Mouse (Mus musculus) hindlimb bud, embryonic 11.5 days (tissue): ENCODE data around the gene Pnkp.
"Not testable (repeated sequence)": the region's sequence is repeated elsewhere in the genome, so short reads cannot be mapped to it uniquely, and the experiment has no call there.

Experiments used
- DNase-seq: peaks from one replicate; pipeline ENCODE4 v3.0.0-alpha.2; 2012; ENCODE audit warnings: low read depth, low spot score; ENCODE audit errors: extremely low spot score

The Pnkp gene

DNA sequence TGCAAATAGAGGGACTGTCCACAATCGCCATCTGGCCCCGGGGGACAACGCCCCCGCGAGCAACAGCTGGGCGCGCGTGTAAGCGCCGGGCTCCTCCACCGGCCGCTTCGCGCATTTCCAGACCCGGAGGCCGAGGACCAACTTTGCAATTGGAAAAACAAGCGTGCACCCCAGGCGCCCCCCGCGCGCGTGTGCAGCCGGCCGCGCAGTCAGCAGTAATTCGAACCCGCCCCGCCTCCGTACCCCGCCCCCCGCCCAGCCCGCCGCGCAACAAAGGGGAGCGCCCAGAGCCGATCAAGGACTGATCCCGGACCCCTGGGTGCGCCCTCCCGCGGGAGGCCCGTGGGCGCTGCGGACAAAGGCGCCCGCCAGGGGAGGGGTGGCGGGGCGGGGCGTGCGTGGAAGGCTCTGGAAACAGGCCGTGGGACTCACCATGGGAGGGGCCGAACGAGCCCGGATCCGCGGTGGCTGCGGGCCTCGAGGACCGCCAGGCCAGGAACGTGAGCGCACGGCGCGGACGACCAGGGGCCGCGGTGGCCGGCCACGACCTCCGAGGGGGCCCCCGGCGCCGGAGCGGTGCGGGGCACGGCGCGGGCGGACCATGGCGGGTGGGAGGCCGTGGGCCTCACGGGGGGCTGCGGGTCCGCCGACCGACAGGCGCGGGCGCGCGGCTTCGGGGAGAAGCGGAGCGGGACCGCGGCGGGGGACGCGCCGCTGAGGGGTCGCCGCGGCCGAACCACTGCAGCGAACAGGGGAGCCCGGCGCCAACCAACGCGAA, 12.2 kb downstream of the Pnkp start:
- no peak for DNase-seq

GRCm38 (mm10) chr7:44869697-44870528, 13.0 kb downstream of the Pnkp start, which contains the start of gene Ptov1:
Gene Ptov1 (minus strand): TSS chr7:44869788.
- peak; percentile 93 for DNase-seq

- DNase-seq: no peak
These were observed 13.7 kb downstream of the Pnkp start for GRCm38 (mm10) chr7:44870614-44871013.

DNA sequence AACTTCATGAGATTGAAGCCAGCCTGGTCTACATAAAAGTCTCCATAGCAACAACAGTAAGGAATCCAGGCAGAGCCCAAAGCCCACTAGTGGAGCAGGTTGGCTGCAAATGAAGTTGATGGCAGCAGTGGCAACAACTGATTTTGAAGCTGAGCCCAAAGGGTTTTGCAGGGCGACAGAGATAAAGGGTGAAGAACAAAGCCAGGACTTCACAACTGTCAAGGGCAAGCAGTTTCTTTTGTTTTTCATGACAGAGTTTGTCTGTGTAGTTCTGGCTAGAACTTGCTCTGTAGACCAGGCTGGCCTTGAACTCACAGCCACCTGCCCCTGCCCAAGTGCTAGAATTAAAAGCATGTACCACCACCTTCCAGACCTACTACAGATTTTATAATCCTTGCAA, 14.2 kb downstream of the Pnkp start:
- no peak for DNase-seq

DNA sequence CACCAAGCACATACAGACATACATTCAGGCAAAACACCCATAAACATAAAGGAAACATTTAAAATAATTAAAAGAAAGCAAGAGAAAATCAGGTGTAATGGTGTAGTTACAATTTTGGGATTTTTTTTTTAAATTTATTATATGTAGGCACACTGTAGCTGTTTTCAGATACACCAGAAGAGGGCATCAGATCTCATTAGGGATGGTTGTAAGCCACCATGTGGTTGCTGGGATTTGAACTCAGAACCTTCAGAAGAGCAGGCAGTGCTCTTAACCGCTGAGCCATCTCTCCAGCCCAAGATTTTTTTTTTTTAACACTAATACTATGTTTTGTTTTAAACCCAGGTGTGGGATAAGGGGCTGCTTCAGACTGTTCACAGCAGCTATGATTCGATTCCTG, 14.8 kb downstream of the Pnkp start:
- not testable (repeated sequence) for DNase-seq

- no peak for DNase-seq
These were observed 20.9 kb downstream of the Pnkp start for GRCm38 (mm10) chr7:44877833-44878232.

GRCm38 (mm10) chr7:44883036-44883435, 26.1 kb downstream of the Pnkp start:
- DNase-seq: no peak

DNA sequence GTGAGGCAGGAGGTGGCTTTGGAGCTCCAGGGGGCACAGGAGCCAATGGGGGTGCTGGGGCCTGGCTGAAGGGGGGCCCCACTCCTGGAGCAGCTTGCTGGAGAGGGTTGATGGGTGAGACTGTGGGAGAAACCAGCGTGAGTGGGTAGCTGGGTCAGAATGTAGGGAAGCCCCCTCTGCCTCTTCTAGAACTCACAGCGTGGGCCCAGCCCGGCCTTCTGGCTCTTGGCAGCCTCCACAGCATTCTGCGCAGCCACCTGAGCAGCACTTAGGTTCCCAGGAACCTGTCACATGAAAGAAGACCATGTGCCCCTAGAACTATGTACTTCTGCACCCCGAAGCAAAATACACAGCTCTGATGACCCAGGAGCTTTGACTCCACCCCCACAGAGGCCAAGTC, 27.7 kb downstream of the Pnkp start:
- no peak for DNase-seq

GRCm38 (mm10) chr7:44886964-44887363, 30.0 kb downstream of the Pnkp start:
- DNase-seq: no peak

GRCm38 (mm10) chr7:44888256-44889105, 31.5 kb downstream of the Pnkp start:
- no peak for DNase-seq

DNA sequence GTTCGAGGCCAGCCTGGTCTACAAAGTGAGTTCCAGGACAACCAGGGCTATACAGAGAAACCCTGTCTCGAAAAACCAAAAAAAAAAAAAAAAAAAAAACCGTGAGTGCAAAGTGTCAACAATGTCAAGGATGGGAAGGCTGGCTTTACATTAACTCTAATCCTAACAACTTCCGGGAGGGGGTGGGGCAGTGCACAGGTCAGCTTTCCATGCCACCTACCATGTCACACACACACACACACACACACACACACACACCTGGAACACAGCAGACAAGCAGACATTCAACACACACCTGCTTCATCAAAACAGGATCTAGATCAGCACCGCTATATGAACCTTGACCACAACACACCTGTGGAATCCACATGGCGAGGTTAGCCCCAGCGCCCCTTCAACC, 33.2 kb downstream of the Pnkp start:
- DNase-seq: no peak

DNA sequence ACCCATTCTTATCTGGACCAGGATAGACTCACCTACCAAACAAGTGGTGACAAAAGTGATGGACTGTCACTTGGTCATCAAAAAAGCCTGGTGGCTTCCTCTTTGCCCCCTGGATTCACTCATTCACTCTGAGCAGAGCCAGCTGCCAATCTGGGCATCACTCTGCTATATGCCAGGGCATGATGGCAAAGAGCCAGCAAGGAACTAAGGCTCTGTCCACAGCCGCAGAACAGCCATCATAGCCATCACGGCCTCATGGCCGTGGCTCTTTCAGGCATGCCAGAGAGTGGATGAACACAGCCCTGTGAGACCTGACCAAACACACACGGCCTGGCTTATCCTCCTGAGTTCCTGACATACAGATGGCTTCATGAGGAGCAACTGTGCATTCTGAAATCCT, 33.8 kb downstream of the Pnkp start:
- no peak for DNase-seq

- DNase-seq: no peak
These were observed 34.7 kb downstream of the Pnkp start for GRCm38 (mm10) chr7:44891611-44892010.

DNA sequence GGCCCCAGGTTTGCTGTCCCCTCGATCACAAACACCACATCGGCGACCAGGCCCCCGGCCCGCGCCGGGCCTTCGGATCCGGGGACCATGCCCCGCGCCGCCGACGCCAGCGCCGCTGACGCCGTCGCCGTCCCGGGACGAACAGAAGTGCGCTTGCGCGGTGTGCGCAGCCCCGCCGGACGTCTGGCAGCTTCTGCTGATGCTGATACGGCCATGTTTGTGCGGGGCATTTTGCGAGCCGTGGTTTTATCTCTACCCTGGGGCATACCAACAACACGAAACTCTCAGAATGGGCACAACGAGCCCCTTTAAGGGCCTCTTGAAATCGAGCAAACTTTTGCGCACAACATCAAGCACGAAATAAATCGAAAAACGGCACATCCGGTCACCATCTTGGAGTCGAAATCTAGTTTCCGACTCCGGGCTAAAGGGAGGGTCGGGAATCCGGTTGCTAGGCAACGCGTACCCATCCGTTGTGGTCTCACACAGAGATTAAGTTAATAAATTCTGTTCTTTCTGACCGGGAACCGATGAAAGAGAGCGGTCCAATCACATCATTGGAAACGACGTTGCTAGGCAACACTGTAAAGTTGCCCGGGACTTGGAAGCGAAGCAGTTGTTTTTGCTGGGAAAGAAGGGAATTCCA, 35.5 kb downstream of the Pnkp start, which contains the start of gene Med25:
Gene Med25, minus strand, starts transcription at position 437 of the 646 bp plus-strand sequence.
- peak; percentile 98 for DNase-seq

GRCm38 (mm10) chr7:44893197-44893596, 36.3 kb downstream of the Pnkp start:
- DNase-seq: no peak

DNA sequence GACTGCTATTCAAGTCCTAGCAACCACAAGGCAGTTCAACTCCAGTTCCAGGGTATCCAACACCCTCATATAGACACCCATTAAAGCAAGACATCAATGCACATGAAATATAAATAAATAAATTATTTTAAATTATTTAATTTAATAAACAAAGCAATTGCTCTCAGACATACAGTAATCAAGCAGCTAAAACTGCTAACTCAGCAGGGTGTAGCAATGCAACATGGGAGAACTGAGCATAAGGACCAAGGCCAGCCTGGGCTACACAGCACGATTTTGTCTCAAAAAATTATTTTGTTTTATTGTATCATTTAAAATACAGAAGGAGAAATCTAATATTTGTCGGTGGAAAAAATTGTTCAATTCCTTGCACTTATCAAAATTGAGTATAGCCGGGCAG, 37.2 kb downstream of the Pnkp start:
- no peak for DNase-seq

DNA sequence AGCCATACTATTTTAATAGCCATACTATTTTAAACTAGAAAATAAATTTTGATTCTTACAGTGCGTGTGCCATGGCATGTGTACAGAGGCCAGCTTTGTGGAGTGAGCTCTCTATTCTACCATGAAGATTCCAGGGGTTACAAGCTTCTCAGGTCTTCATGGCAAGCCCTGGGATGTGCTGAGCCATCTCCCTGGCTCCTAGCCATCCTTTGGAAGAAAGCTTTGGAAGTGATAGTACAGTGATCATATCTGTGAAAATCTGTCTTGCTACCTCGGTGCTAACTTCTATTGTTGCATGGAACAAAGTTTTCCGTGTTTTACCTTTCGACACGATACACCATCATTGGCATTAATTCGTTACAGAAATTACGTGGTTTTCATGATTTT, 38.3 kb downstream of the Pnkp start:
- DNase-seq: no peak

GRCm38 (mm10) chr7:44895593-44896434, 38.9 kb downstream of the Pnkp start, which contains the start of gene Fuz:
Gene Fuz (plus strand): TSS chr7:44896079.
- DNase-seq: peak; percentile 97

DNA sequence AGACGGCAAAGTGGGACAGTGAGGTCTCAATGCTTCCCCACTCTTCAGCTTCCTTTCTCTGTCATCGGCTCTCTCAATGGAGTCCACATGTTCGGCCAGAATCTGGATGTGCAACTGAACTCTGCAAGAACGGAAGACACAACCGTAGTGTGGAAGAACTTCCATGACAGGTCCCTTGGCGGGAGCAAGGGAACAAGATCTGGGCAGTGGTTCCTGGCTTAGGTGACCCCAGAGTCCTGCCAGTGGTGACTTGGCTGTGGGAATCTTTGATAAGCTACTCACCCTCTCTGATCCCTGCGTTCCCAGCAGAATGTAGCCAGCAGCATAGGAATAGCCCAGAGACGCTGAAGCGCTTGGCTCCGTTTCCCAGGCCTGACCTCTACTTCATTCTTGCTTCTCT, 39.6 kb downstream of the Pnkp start:
- no peak for DNase-seq

DNA sequence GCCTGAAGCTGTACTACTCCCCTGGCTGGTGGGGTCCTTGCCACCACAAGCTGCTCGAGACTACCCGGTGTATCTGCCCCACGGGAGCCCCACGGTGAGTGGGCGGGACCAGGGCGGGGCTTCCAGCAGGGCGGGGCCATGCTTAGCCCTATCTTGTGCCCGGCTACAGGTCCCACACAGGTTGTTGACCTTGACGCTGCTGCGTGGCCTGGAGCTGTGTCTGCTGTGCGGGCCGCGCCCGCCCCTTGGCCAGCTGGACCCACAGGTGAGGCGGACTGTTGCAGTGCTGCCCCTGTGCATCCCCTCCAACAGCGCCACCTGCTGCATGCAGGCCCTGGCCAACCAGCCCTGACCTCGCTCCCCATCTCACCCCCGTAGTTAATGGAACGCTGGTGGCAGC, 41.7 kb downstream of the Pnkp start:
- DNase-seq: no peak
